Mouse (Mus musculus): ENCODE measurements around the gene Sugct.
"Not testable (repeated sequence)": the region's sequence is repeated elsewhere in the genome, so short reads cannot be mapped to it uniquely, and the experiment has no call there.

Sugct gene

GRCm38 (mm10) chr13:17604670-17605069 is 90.7 kb downstream of the Sugct start:
- no peak for DNase-seq (ENCODE audit: low spot score in 2 of 2)

GRCm38 (mm10) chr13:17603756-17604155 is 91.6 kb downstream of the Sugct start:
- DNase-seq (ENCODE audit: low spot score in 2 of 2) = no peak

- DNase-seq (ENCODE audit: low spot score in 2 of 2) = no peak
Observed at GRCm38 (mm10) chr13:17585267-17585913, 110.0 kb downstream of the Sugct start.

- no peak for DNase-seq (ENCODE audit: low spot score in 2 of 2)
Observed at GRCm38 (mm10) chr13:17584804-17585203, 110.5 kb downstream of the Sugct start.

GRCm38 (mm10) chr13:17581684-17582083 is 113.7 kb downstream of the Sugct start:
- DNase-seq (ENCODE audit: low spot score in 2 of 2) = no peak

- no peak for DNase-seq (ENCODE audit: low spot score in 2 of 2)
Observed at GRCm38 (mm10) chr13:17559357-17559756, 136.0 kb downstream of the Sugct start.

GRCm38 (mm10) chr13:17536341-17536740 is 159.0 kb downstream of the Sugct start:
- no peak for DNase-seq (ENCODE audit: low spot score in 2 of 2)

- no peak for DNase-seq (ENCODE audit: low spot score in 2 of 2)
Observed at GRCm38 (mm10) chr13:17534871-17535270, 160.5 kb downstream of the Sugct start.

- no peak for DNase-seq (ENCODE audit: low spot score in 2 of 2)
Observed at GRCm38 (mm10) chr13:17534469-17534868, 160.9 kb downstream of the Sugct start.

GRCm38 (mm10) chr13:17511184-17511778 is 184.1 kb downstream of the Sugct start:
- no peak for DNase-seq (ENCODE audit: low spot score in 2 of 2)

GRCm38 (mm10) chr13:17494936-17495335 is 200.4 kb downstream of the Sugct start:
- DNase-seq (ENCODE audit: low spot score in 2 of 2) = no peak

- no peak for DNase-seq (ENCODE audit: low spot score in 2 of 2)
Observed at GRCm38 (mm10) chr13:17494056-17494574, 201.2 kb downstream of the Sugct start.

- DNase-seq (ENCODE audit: low spot score in 2 of 2) = not testable (repeated sequence)
Observed at GRCm38 (mm10) chr13:17457981-17458380, 237.4 kb downstream of the Sugct start.

- no peak for DNase-seq (ENCODE audit: low spot score in 2 of 2)
Observed at GRCm38 (mm10) chr13:17432139-17432916, 263.0 kb downstream of the Sugct start.

GRCm38 (mm10) chr13:17421875-17422274 is 273.5 kb downstream of the Sugct start:
- no peak for DNase-seq (ENCODE audit: low spot score in 2 of 2)

GRCm38 (mm10) chr13:17420557-17420956 is 274.8 kb downstream of the Sugct start:
- no peak for DNase-seq (ENCODE audit: low spot score in 2 of 2)

GRCm38 (mm10) chr13:17342836-17343235 is 352.5 kb downstream of the Sugct start:
- no peak for DNase-seq (ENCODE audit: low spot score in 2 of 2)

- no peak for DNase-seq (ENCODE audit: low spot score in 2 of 2)
Observed at GRCm38 (mm10) chr13:17335885-17336540, 359.3 kb downstream of the Sugct start.

- DNase-seq (ENCODE audit: low spot score in 2 of 2) = no peak
Observed at GRCm38 (mm10) chr13:17326863-17327262, 368.5 kb downstream of the Sugct start.

GRCm38 (mm10) chr13:17301590-17301989 is 393.8 kb downstream of the Sugct start:
- DNase-seq (ENCODE audit: low spot score in 2 of 2) = no peak

- DNase-seq (ENCODE audit: low spot score in 2 of 2) = no peak
Observed at GRCm38 (mm10) chr13:17297462-17298005, 397.8 kb downstream of the Sugct start.

GRCm38 (mm10) chr13:17296912-17297311 is 398.4 kb downstream of the Sugct start:
- DNase-seq (ENCODE audit: low spot score in 2 of 2) = no peak

Data from frontal cortex, postnatal 14 days (tissue).